Mouse (Mus musculus): ENCODE measurements around the gene Smco3. TPM values are rescaled to one million over a fixed set of nuclear protein-coding genes. Genes with fewer than 3 reads are reported as not detected.
"Not testable (repeated sequence)": the region's sequence is repeated elsewhere in the genome, so short reads cannot be mapped to it uniquely, and the experiment has no call there.

Gene Smco3
- total RNA-seq, 2 experiments from 2014 or later = 1.1 to 1.2 TPM

- ATAC-seq (replicated peaks; ENCODE audit: low FRiP score, low TSS enrichment, poor library complexity, severe bottlenecking) = peak; percentile 12
These were observed 26.6 kb downstream of the Smco3 start for GRCm38 (mm10) chr6:136808631-136809046.

- ATAC-seq (replicated peaks; ENCODE audit: low FRiP score, low TSS enrichment, poor library complexity, severe bottlenecking) = peak; percentile 62
These were observed 27.2 kb downstream of the Smco3 start, which contains the start of gene H2afj for GRCm38 (mm10) chr6:136808014-136808417. H2afj (plus strand) TSS chr6:136808244.

GRCm38 (mm10) chr6:136807395-136808013 lies 27.7 kb downstream of the Smco3 start:
- ATAC-seq (replicated peaks; ENCODE audit: low FRiP score, low TSS enrichment, poor library complexity, severe bottlenecking) = no peak

GRCm38 (mm10) chr6:136806819-136807218 lies 28.4 kb downstream of the Smco3 start:
- ATAC-seq (replicated peaks; ENCODE audit: low FRiP score, low TSS enrichment, poor library complexity, severe bottlenecking) = no peak

GRCm38 (mm10) chr6:136805409-136805775 lies 29.9 kb downstream of the Smco3 start:
- no peak for ATAC-seq (replicated peaks; ENCODE audit: low FRiP score, low TSS enrichment, poor library complexity, severe bottlenecking)

GRCm38 (mm10) chr6:136804705-136805408 lies 30.4 kb downstream of the Smco3 start:
- no peak for ATAC-seq (replicated peaks; ENCODE audit: low FRiP score, low TSS enrichment, poor library complexity, severe bottlenecking)

GRCm38 (mm10) chr6:136803739-136804633 lies 31.3 kb downstream of the Smco3 start, which contains the start of gene Hist4h4:
Hist4h4 (minus strand) TSS chr6:136804415.
- peak; percentile 68 for ATAC-seq (replicated peaks; ENCODE audit: low FRiP score, low TSS enrichment, poor library complexity, severe bottlenecking)

- peak; percentile 6 for ATAC-seq (replicated peaks; ENCODE audit: low FRiP score, low TSS enrichment, poor library complexity, severe bottlenecking)
These were observed 32.0 kb downstream of the Smco3 start for GRCm38 (mm10) chr6:136803093-136803738.

- no peak for ATAC-seq (replicated peaks; ENCODE audit: low FRiP score, low TSS enrichment, poor library complexity, severe bottlenecking)
These were observed 34.0 kb downstream of the Smco3 start for GRCm38 (mm10) chr6:136801274-136801673.

- ATAC-seq (replicated peaks; ENCODE audit: low FRiP score, low TSS enrichment, poor library complexity, severe bottlenecking) = no peak
These were observed 34.5 kb downstream of the Smco3 start for GRCm38 (mm10) chr6:136800710-136801109.

GRCm38 (mm10) chr6:136797874-136798693 lies 37.2 kb downstream of the Smco3 start:
- ATAC-seq (replicated peaks; ENCODE audit: low FRiP score, low TSS enrichment, poor library complexity, severe bottlenecking) = not testable (repeated sequence)

- no peak for ATAC-seq (replicated peaks; ENCODE audit: low FRiP score, low TSS enrichment, poor library complexity, severe bottlenecking)
These were observed 39.4 kb downstream of the Smco3 start for GRCm38 (mm10) chr6:136795850-136796249.

- ATAC-seq (replicated peaks; ENCODE audit: low FRiP score, low TSS enrichment, poor library complexity, severe bottlenecking) = peak; percentile 81
These were observed 40.1 kb downstream of the Smco3 start for GRCm38 (mm10) chr6:136795110-136795509.

GRCm38 (mm10) chr6:136793831-136794525 lies 41.3 kb downstream of the Smco3 start:
- no peak for ATAC-seq (replicated peaks; ENCODE audit: low FRiP score, low TSS enrichment, poor library complexity, severe bottlenecking)

- peak; percentile 43 for ATAC-seq (replicated peaks; ENCODE audit: low FRiP score, low TSS enrichment, poor library complexity, severe bottlenecking)
These were observed 42.1 kb downstream of the Smco3 start for GRCm38 (mm10) chr6:136792884-136793758.

GRCm38 (mm10) chr6:136789391-136789971 lies 45.8 kb downstream of the Smco3 start:
- no peak for ATAC-seq (replicated peaks; ENCODE audit: low FRiP score, low TSS enrichment, poor library complexity, severe bottlenecking)

- ATAC-seq (replicated peaks; ENCODE audit: low FRiP score, low TSS enrichment, poor library complexity, severe bottlenecking) = no peak
These were observed 52.5 kb downstream of the Smco3 start for GRCm38 (mm10) chr6:136782761-136783160.

Data from megakaryocyte-erythroid progenitor cell, adult 5-6 weeks (primary cell).